Mouse (Mus musculus) midbrain, postnatal 0 days (tissue): Measurements from ENCODE around the gene Ica1. TPM values are rescaled to one million over a fixed set of nuclear protein-coding genes. Genes with fewer than 3 reads are reported as not detected.

Experiments used
- ATAC-seq: fragments of 200-750 bp; cut with Nextera tagmentation; 2 replicates; pipeline ENCODE4 v1.8.0; 2017; ENCODE audit warnings: moderate number of reproducible peaks, mild to moderate bottlenecking, moderate TSS enrichment, moderate library complexity; ENCODE audit not compliant: low FRiP score
- DNase-seq: peaks from one replicate; pipeline ENCODE4 v3.0.0-alpha.2; 2015; ENCODE audit warnings: low spot score
- H3K27ac ChIP-seq: fragments of 300-500 bp; sonication (generic); 2 replicates; pipeline ENCODE4 v1.5.1; 2014; ENCODE audit warnings: low read depth, mild to moderate bottlenecking, low read length, mixed read lengths
- H3K27me3 ChIP-seq: fragments of 300-500 bp; sonication (generic); 2 replicates; pipeline ENCODE4 v1.6.1; 2014; ENCODE audit warnings: low read length, control low read depth, mixed read lengths; ENCODE audit not compliant: insufficient read depth
- H3K36me3 ChIP-seq: fragments of 300-500 bp; sonication (generic); 2 replicates; pipeline ENCODE4 v1.6.1; 2014; ENCODE audit warnings: low read length, control low read depth, mixed read lengths; ENCODE audit not compliant: insufficient read depth
- H3K4me1 ChIP-seq: fragments of 300-500 bp; sonication (generic); 2 replicates; pipeline ENCODE4 v1.6.1; 2014; ENCODE audit warnings: mild to moderate bottlenecking, control low read depth, antibody characterized with exemption, low read length, mixed read lengths; ENCODE audit not compliant: insufficient read depth
- H3K4me2 ChIP-seq: fragments of 300-500 bp; sonication (generic); 2 replicates; pipeline ENCODE4 v1.6.1; 2014; ENCODE audit warnings: low read depth, mild to moderate bottlenecking, low read length, mixed read lengths; ENCODE audit not compliant: poor library complexity, severe bottlenecking
- H3K4me3 ChIP-seq: fragments of 300-500 bp; sonication (generic); 2 replicates; pipeline ENCODE4 v1.5.1; 2014; ENCODE audit warnings: low read depth, mild to moderate bottlenecking, low read length, moderate library complexity
- H3K9ac ChIP-seq: fragments of 300-500 bp; sonication (generic); replicated peaks from 2 replicates; pipeline ENCODE4 v1.6.1; 2014; ENCODE audit warnings: mild to moderate bottlenecking, low read length, moderate library complexity, mixed read lengths; ENCODE audit not compliant: poor library complexity, severe bottlenecking
- H3K9me3 ChIP-seq: fragments of 300-500 bp; sonication (generic); 2 replicates; pipeline ENCODE4 v1.6.1; 2016; ENCODE audit warnings: low read length, control low read depth
- CTCF ChIP-seq: IDR thresholded peaks from 2 replicates; pipeline ENCODE4 v1.5.1; 2016; ENCODE audit warnings: antibody characterized with exemption, mild to moderate bottlenecking
- WGBS: fragments of 180-500 bp; shearing (Covaris S2); extraction: QIAGEN DNeasy Blood & Tissue Kit; methylation state at CpG from one replicate; pipeline ENCODE4 v1.1.7; 2014; 5-methylcytosine and 5-hydroxymethylcytosine counted together
- polyA plus RNA-seq: library from polyadenylated mRNA; unstranded; fragments of >200 nt; fragmentation: Nextera tagmentation; extraction: Ambion mirVana; gene quantifications from 2 replicates; pipeline ENCODE4 v1.2.1, GENCODE M21; 2015
- total RNA-seq: library from RNA; depleted of rRNA; stranded (reverse); fragments of >200 nt; gene quantifications from 2 replicates; pipeline ENCODE4 v1.2.3, GENCODE M21; 2014

Gene Ica1
- total and polyA plus RNA-seq, 2 experiments from 2014 or later, result 57.4 to 98.7 TPM

- H3K9ac ChIP-seq, result no peak overlapping the region
- H3K36me3 ChIP-seq, result peaks cover 15% of the 10 kb centered on the region
- no peak for DNase-seq
- no peaks in the 10 kb centered on the region for H3K4me1 ChIP-seq
- no peaks in the 10 kb centered on the region for H3K9me3 ChIP-seq
- no peak for ATAC-seq
- no peak overlapping the region for H3K27ac ChIP-seq
- H3K27me3 ChIP-seq, result no peaks in the 10 kb centered on the region
- no peak overlapping the region for H3K4me3 ChIP-seq
- WGBS, result 77% methylated on average over 8 of the region's 8 CpGs
- no peak overlapping the region for H3K4me2 ChIP-seq
- TF ChIP-seq CTCF, result no peak
Measured at GRCm38 (mm10) chr6:8631362-8631761, 146.9 kb downstream of the Ica1 start.

DNA sequence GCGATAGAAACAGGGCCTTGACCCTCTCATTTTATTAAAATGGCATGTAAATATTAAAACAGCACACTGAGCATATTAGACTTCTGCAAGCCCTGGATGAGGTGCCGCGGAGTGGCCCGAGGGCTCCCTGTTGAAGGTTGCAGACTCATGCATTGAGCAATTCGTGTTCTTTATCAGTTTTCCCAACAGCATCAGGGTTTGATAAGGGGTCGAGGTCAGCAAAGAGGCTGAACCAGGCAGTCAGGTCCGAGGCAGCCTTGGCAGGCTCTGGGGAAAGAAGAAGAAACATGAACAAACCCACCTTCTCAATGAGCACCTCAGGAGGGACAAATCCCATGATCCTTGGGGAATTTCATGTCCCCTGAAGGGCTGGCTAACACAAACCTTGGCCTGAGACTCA, 147.8 kb downstream of the Ica1 start:
- WGBS, result 86% methylated on average over 7 of the region's 7 CpGs
- H3K36me3 ChIP-seq, result peaks cover 15% of the 10 kb centered on the region
- no peaks in the 10 kb centered on the region for H3K27me3 ChIP-seq
- no peak for TF ChIP-seq CTCF
- no peak overlapping the region for H3K4me2 ChIP-seq
- no peak overlapping the region for H3K4me3 ChIP-seq
- H3K9me3 ChIP-seq, result no peaks in the 10 kb centered on the region
- H3K4me1 ChIP-seq, result no peaks in the 10 kb centered on the region
- DNase-seq, result no peak
- no peak overlapping the region for H3K9ac ChIP-seq
- no peak overlapping the region for H3K27ac ChIP-seq
- no peak for ATAC-seq

GRCm38 (mm10) chr6:8628715-8629267, 149.5 kb downstream of the Ica1 start:
- Histone ChIP-seq H3K4me1 (no peaks in the 10 kb centered on the region), H3K9me3 (no peaks in the 10 kb centered on the region)
- 82% methylated on average over 7 of the region's 7 CpGs for WGBS

GRCm38 (mm10) chr6:8628226-8628625, 150.1 kb downstream of the Ica1 start:
- Histone ChIP-seq H3K4me1 (no peaks in the 10 kb centered on the region), H3K9me3 (no peaks in the 10 kb centered on the region), H3K27ac (no peak overlapping the region), H3K4me2 (no peak overlapping the region), H3K36me3 (peaks cover 15% of the 10 kb centered on the region), H3K9ac (no peak overlapping the region), H3K27me3 (no peaks in the 10 kb centered on the region), H3K4me3 (no peak overlapping the region)
- 93% methylated on average over 8 of the region's 8 CpGs for WGBS
- TF ChIP-seq CTCF, result no peak
- DNase-seq, result no peak
- no peak for ATAC-seq

More at GRCm38 (mm10) chr6:8628715-8629267, 149.5 kb downstream of the Ica1 start:
- no peak overlapping the region for H3K9ac ChIP-seq
- H3K27ac ChIP-seq, result no peak overlapping the region
- no peak overlapping the region for H3K4me2 ChIP-seq
- no peak for TF ChIP-seq CTCF
- no peak for DNase-seq
- H3K36me3 ChIP-seq, result peaks cover 15% of the 10 kb centered on the region
- ATAC-seq, result no peak
- no peak overlapping the region for H3K4me3 ChIP-seq
- H3K27me3 ChIP-seq, result no peaks in the 10 kb centered on the region

DNA sequence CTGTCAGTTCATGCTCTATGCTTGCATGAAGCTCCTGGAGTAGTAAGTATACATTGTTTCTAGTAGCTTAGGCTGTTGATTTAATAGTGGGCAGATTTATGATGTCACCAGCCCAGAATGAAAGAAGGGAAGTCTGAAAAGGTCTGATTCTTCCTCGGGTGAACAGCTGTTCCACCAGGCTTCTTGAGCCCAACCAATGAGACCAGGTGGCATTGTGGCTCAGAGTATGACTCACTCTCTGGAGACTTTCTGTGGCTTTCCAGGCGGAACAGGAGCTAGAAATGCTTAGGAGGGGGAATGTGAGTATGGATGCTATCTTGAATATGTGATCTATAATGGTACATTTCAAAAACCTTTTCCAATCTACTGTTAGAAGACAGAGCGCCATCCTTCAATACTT, 155.2 kb downstream of the Ica1 start:
- DNase-seq (no peak), ATAC-seq (no peak)
- Histone ChIP-seq H3K9me3 (no peaks in the 10 kb centered on the region), H3K4me2 (no peak overlapping the region), H3K27me3 (no peaks in the 10 kb centered on the region), H3K9ac (no peak overlapping the region), H3K4me3 (no peak overlapping the region), H3K4me1 (no peaks in the 10 kb centered on the region), H3K36me3 (no peaks in the 10 kb centered on the region), H3K27ac (no peak overlapping the region)
- TF ChIP-seq CTCF, result no peak
- WGBS, result 81% methylated on average over 3 of the region's 3 CpGs

DNA sequence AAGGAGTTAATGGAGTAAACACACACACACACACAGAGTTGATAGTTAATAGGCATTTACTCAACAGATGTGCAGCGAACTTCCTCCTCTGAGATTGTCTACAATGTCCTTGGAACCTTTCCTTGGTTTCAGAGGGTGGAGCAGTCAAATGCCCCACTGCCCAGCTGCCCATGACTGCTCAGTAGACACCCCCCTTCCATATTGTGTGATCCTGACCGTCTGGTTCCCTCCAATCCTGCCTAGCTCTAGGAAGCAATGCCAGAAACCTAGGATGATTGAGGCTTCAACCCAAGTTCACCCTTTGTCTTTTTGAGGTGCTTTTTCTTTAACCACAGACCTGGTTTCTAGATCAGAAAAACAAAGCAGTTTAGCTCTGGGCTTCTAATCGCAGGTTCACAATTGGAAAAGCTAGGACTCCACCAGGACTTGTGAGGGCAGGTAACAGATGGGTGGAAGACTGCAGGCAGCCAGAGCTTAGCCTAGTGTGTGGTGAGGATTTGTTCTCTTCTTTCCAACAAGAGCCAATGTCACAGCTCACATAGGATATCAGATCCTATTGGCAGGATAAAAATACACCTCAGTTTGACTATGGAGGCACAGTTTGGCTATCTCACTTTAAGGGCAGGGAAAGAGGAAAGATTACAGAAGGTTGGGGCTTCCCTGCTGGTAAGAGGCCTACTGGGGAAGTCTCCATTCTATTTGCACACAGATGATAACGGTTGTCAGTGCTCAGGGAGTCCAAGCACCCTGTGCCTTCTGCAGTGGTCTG, 158.5 kb downstream of the Ica1 start:
- no peak for ATAC-seq

More for the DNA sequence above, 158.5 kb downstream of the Ica1 start:
- Histone ChIP-seq H3K4me1 (no peaks in the 10 kb centered on the region), H3K27me3 (no peaks in the 10 kb centered on the region), H3K4me2 (no peak overlapping the region), H3K9ac (no peak overlapping the region), H3K4me3 (no peak overlapping the region), H3K9me3 (no peaks in the 10 kb centered on the region), H3K27ac (no peak overlapping the region), H3K36me3 (no peaks in the 10 kb centered on the region)
- no peak for TF ChIP-seq CTCF
- no peak for DNase-seq
- WGBS, result 82% methylated on average over 4 of the region's 4 CpGs
